Mouse (Mus musculus) forebrain, embryonic 14.5 days (tissue): ENCODE measurements at regions not wholly inside any gene's neighbourhood (a gene's known extent, or its start where the extent isn't known, plus 50 kb on each side); places are given as distances from the start of the nearest gene placed in this dataset.

Source experiments
- ATAC-seq: fragments of 200-750 bp; cut with Nextera tagmentation; 2 replicates; pipeline ENCODE4 v1.8.0; 2017; ENCODE audit warnings: mild to moderate bottlenecking, moderate library complexity
- DNase-seq: peaks from one replicate; pipeline ENCODE4 v3.0.0-alpha.2; 2015; ENCODE audit warnings: low spot score
- H3K27ac ChIP-seq: fragments of 300-500 bp; sonication (generic); 2 replicates; pipeline ENCODE4 v1.5.1; 2014; ENCODE audit warnings: low read depth, mild to moderate bottlenecking, control low read depth, low read length, moderate library complexity
- H3K27me3 ChIP-seq: fragments of 300-500 bp; sonication (generic); replicated peaks from 2 replicates; pipeline ENCODE4 v1.6.1; 2014; ENCODE audit warnings: low read length, control low read depth, mixed read lengths; ENCODE audit not compliant: control insufficient read depth, insufficient read depth
- H3K36me3 ChIP-seq: fragments of 300-500 bp; sonication (generic); 2 replicates; pipeline ENCODE4 v1.6.1; 2014; ENCODE audit warnings: low read length, control low read depth; ENCODE audit not compliant: control insufficient read depth, insufficient read depth
- H3K4me1 ChIP-seq: fragments of 300-500 bp; sonication (generic); 2 replicates; pipeline ENCODE4 v1.6.1; 2014; ENCODE audit warnings: antibody characterized with exemption, low read length, control low read depth; ENCODE audit not compliant: control insufficient read depth, insufficient read depth
- H3K4me2 ChIP-seq: fragments of 300-500 bp; sonication (generic); 2 replicates; pipeline ENCODE4 v1.6.1; 2014; ENCODE audit warnings: mild to moderate bottlenecking, control low read depth, low read length
- H3K4me3 ChIP-seq: fragments of 300-500 bp; sonication (generic); 2 replicates; pipeline ENCODE4 v1.5.1; 2014; ENCODE audit warnings: low read depth, low read length, control low read depth
- H3K9ac ChIP-seq: fragments of 300-500 bp; sonication (generic); 2 replicates; pipeline ENCODE4 v1.6.1; 2014; ENCODE audit warnings: mild to moderate bottlenecking, low read length, control low read depth, moderate library complexity
- H3K9me3 ChIP-seq: fragments of 300-500 bp; sonication (generic); replicated peaks from 2 replicates; pipeline ENCODE4 v1.6.1; 2016; ENCODE audit warnings: low read length, control low read depth, mixed read lengths; ENCODE audit not compliant: control insufficient read depth
- WGBS: fragments of 180-500 bp; shearing (Covaris S2); extraction: QIAGEN DNeasy Blood & Tissue Kit; methylation state at CpG from one replicate; pipeline ENCODE4 v1.1.7; 2014; 5-methylcytosine and 5-hydroxymethylcytosine counted together

GRCm38 (mm10) chr11:65322877-65323440, 53.2 kb upstream of the Myocd start:
- no peak overlapping the region for H3K27ac ChIP-seq
- DNase-seq = peak; percentile 36
- WGBS = 60% methylated on average over 4 of the region's 4 CpGs

More at GRCm38 (mm10) chr11:65322877-65323440, 53.2 kb upstream of the Myocd start:
- Histone ChIP-seq H3K27me3 (no peaks in the 10 kb centered on the region), H3K9ac (no peak overlapping the region), H3K4me2 (no peak overlapping the region), H3K36me3 (no peaks in the 10 kb centered on the region), H3K4me1 (no peaks in the 10 kb centered on the region), H3K4me3 (no peak overlapping the region), H3K9me3 (no peaks in the 10 kb centered on the region)
- ATAC-seq = no peak
